Mouse (Mus musculus): ENCODE data around the gene Tmod1. TPM values are rescaled to one million over a fixed set of nuclear protein-coding genes. Genes with fewer than 3 reads are reported as not detected.

The Tmod1 gene
- polyA plus RNA-seq, 1 experiment from 2014 or later = 5.2 TPM

- Histone ChIP-seq H3K9ac (ENCODE audit: low read depth, low read length) (no peak overlapping the region), H3K4me3 (ENCODE audit: low read length) (no peak overlapping the region), H3K9me3 (ENCODE audit: control insufficient read depth, low read length) (no peaks in the 10 kb centered on the region), H3K4me1 (ENCODE audit: control insufficient read depth, insufficient read depth, low read length) (peaks cover 8% of the 10 kb centered on the region; the same call in 1 of the 2 replicates), H3K27me3 (ENCODE audit: control insufficient read depth, insufficient read depth, low read length) (no peaks in the 10 kb centered on the region), H3K4me2 (replicated peaks; ENCODE audit: low read depth, low read length) (no peak overlapping the region), H3K27ac (ENCODE audit: low read depth, low read length) (no peak overlapping the region), H3K36me3 (ENCODE audit: control insufficient read depth, insufficient read depth, low read length) (no peaks in the 10 kb centered on the region)
- WGBS = 64% methylated on average over 3 of the region's 3 CpGs
- ATAC-seq (ENCODE audit: low FRiP score, low TSS enrichment) = no peak
These were observed 26.2 kb downstream of the Tmod1 start for GRCm38 (mm10) chr4:46064961-46065360.

- peaks cover 8% of the 10 kb centered on the region; the same call in 1 of the 2 replicates for H3K4me1 ChIP-seq (ENCODE audit: control insufficient read depth, insufficient read depth, low read length)
- no peak overlapping the region for H3K4me3 ChIP-seq (ENCODE audit: low read length)
- no peak overlapping the region for H3K4me2 ChIP-seq (replicated peaks; ENCODE audit: low read depth, low read length)
- no peaks in the 10 kb centered on the region for H3K36me3 ChIP-seq (ENCODE audit: control insufficient read depth, insufficient read depth, low read length)
- no peaks in the 10 kb centered on the region for H3K9me3 ChIP-seq (ENCODE audit: control insufficient read depth, low read length)
- 57% methylated on average over 8 of the region's 8 CpGs for WGBS
- H3K27ac ChIP-seq (ENCODE audit: low read depth, low read length) = no peak overlapping the region
- no peak overlapping the region for H3K9ac ChIP-seq (ENCODE audit: low read depth, low read length)
- no peak for ATAC-seq (ENCODE audit: low FRiP score, low TSS enrichment)
- H3K27me3 ChIP-seq (ENCODE audit: control insufficient read depth, insufficient read depth, low read length) = no peaks in the 10 kb centered on the region
These were observed 27.1 kb downstream of the Tmod1 start for GRCm38 (mm10) chr4:46065695-46066340.

GRCm38 (mm10) chr4:46068060-46068459 lies 29.3 kb downstream of the Tmod1 start:
- peaks cover 8% of the 10 kb centered on the region; the same call in 1 of the 2 replicates for H3K4me1 ChIP-seq (ENCODE audit: control insufficient read depth, insufficient read depth, low read length)
- H3K9ac ChIP-seq (ENCODE audit: low read depth, low read length) = no peak overlapping the region
- ATAC-seq (ENCODE audit: low FRiP score, low TSS enrichment) = no peak
- no peaks in the 10 kb centered on the region for H3K36me3 ChIP-seq (ENCODE audit: control insufficient read depth, insufficient read depth, low read length)
- no peak overlapping the region for H3K27ac ChIP-seq (ENCODE audit: low read depth, low read length)
- 61% methylated on average over 3 of the region's 3 CpGs for WGBS
- H3K9me3 ChIP-seq (ENCODE audit: control insufficient read depth, low read length) = no peaks in the 10 kb centered on the region
- no peak overlapping the region for H3K4me2 ChIP-seq (replicated peaks; ENCODE audit: low read depth, low read length)
- no peak overlapping the region for H3K4me3 ChIP-seq (ENCODE audit: low read length)
- H3K27me3 ChIP-seq (ENCODE audit: control insufficient read depth, insufficient read depth, low read length) = no peaks in the 10 kb centered on the region

GRCm38 (mm10) chr4:46068573-46068972 lies 29.8 kb downstream of the Tmod1 start:
- Histone ChIP-seq H3K4me1 (ENCODE audit: control insufficient read depth, insufficient read depth, low read length) (peaks cover 8% of the 10 kb centered on the region; the same call in 1 of the 2 replicates), H3K27ac (ENCODE audit: low read depth, low read length) (no peak overlapping the region), H3K4me3 (ENCODE audit: low read length) (no peak overlapping the region), H3K27me3 (ENCODE audit: control insufficient read depth, insufficient read depth, low read length) (no peaks in the 10 kb centered on the region), H3K9ac (ENCODE audit: low read depth, low read length) (no peak overlapping the region), H3K9me3 (ENCODE audit: control insufficient read depth, low read length) (no peaks in the 10 kb centered on the region), H3K36me3 (ENCODE audit: control insufficient read depth, insufficient read depth, low read length) (no peaks in the 10 kb centered on the region), H3K4me2 (replicated peaks; ENCODE audit: low read depth, low read length) (no peak overlapping the region)
- no peak for ATAC-seq (ENCODE audit: low FRiP score, low TSS enrichment)
- WGBS = 36% methylated on average over 1 of the region's 1 CpGs

- H3K4me1 ChIP-seq (ENCODE audit: control insufficient read depth, insufficient read depth, low read length) = no peaks in the 10 kb centered on the region
- H3K27me3 ChIP-seq (ENCODE audit: control insufficient read depth, insufficient read depth, low read length) = no peaks in the 10 kb centered on the region
- H3K9ac ChIP-seq (ENCODE audit: low read depth, low read length) = no peak overlapping the region
- no peaks in the 10 kb centered on the region for H3K9me3 ChIP-seq (ENCODE audit: control insufficient read depth, low read length)
- H3K36me3 ChIP-seq (ENCODE audit: control insufficient read depth, insufficient read depth, low read length) = no peaks in the 10 kb centered on the region
- H3K4me3 ChIP-seq (ENCODE audit: low read length) = no peak overlapping the region
- ATAC-seq (ENCODE audit: low FRiP score, low TSS enrichment) = peak; percentile 83
- peak overlapping the region; percentile 13; the same call in 1 of the 2 replicates for H3K27ac ChIP-seq (ENCODE audit: low read depth, low read length)
- no peak overlapping the region for H3K4me2 ChIP-seq (replicated peaks; ENCODE audit: low read depth, low read length)
- WGBS = 44% methylated on average over 6 of the region's 6 CpGs
These were observed 31.2 kb downstream of the Tmod1 start for GRCm38 (mm10) chr4:46069851-46070482.

GRCm38 (mm10) chr4:46072631-46073030 lies 33.9 kb downstream of the Tmod1 start:
- WGBS = 88% methylated on average over 6 of the region's 6 CpGs
- no peak overlapping the region for H3K27ac ChIP-seq (ENCODE audit: low read depth, low read length)
- no peak overlapping the region for H3K4me3 ChIP-seq (ENCODE audit: low read length)
- no peak overlapping the region for H3K9ac ChIP-seq (ENCODE audit: low read depth, low read length)
- H3K9me3 ChIP-seq (ENCODE audit: control insufficient read depth, low read length) = no peaks in the 10 kb centered on the region
- ATAC-seq (ENCODE audit: low FRiP score, low TSS enrichment) = no peak
- H3K4me1 ChIP-seq (ENCODE audit: control insufficient read depth, insufficient read depth, low read length) = peaks cover 5% of the 10 kb centered on the region; the same call in 1 of the 2 replicates
- H3K27me3 ChIP-seq (ENCODE audit: control insufficient read depth, insufficient read depth, low read length) = no peaks in the 10 kb centered on the region; the same call in 1 of the 2 replicates
- no peaks in the 10 kb centered on the region for H3K36me3 ChIP-seq (ENCODE audit: control insufficient read depth, insufficient read depth, low read length)
- no peak overlapping the region for H3K4me2 ChIP-seq (replicated peaks; ENCODE audit: low read depth, low read length)

- no peaks in the 10 kb centered on the region for H3K36me3 ChIP-seq (ENCODE audit: control insufficient read depth, insufficient read depth, low read length)
- no peak overlapping the region for H3K9ac ChIP-seq (ENCODE audit: low read depth, low read length)
- no peaks in the 10 kb centered on the region for H3K9me3 ChIP-seq (ENCODE audit: control insufficient read depth, low read length)
- 63% methylated on average over 4 of the region's 4 CpGs for WGBS
- no peak overlapping the region for H3K4me2 ChIP-seq (replicated peaks; ENCODE audit: low read depth, low read length)
- no peak overlapping the region for H3K4me3 ChIP-seq (ENCODE audit: low read length)
- no peak for ATAC-seq (ENCODE audit: low FRiP score, low TSS enrichment)
- no peaks in the 10 kb centered on the region; the same call in 1 of the 2 replicates for H3K27me3 ChIP-seq (ENCODE audit: control insufficient read depth, insufficient read depth, low read length)
- peaks cover 5% of the 10 kb centered on the region; the same call in 1 of the 2 replicates for H3K4me1 ChIP-seq (ENCODE audit: control insufficient read depth, insufficient read depth, low read length)
- no peak overlapping the region for H3K27ac ChIP-seq (ENCODE audit: low read depth, low read length)
These were observed 35.0 kb downstream of the Tmod1 start for GRCm38 (mm10) chr4:46073736-46074135.

GRCm38 (mm10) chr4:46075664-46076063 lies 36.9 kb downstream of the Tmod1 start:
- no peak overlapping the region for H3K27ac ChIP-seq (ENCODE audit: low read depth, low read length)
- no peak overlapping the region for H3K4me2 ChIP-seq (replicated peaks; ENCODE audit: low read depth, low read length)
- peaks cover 5% of the 10 kb centered on the region; the same call in 1 of the 2 replicates for H3K4me1 ChIP-seq (ENCODE audit: control insufficient read depth, insufficient read depth, low read length)
- no peak for ATAC-seq (ENCODE audit: low FRiP score, low TSS enrichment)
- H3K27me3 ChIP-seq (ENCODE audit: control insufficient read depth, insufficient read depth, low read length) = no peaks in the 10 kb centered on the region; the same call in 1 of the 2 replicates
- H3K9ac ChIP-seq (ENCODE audit: low read depth, low read length) = no peak overlapping the region
- WGBS = 80% methylated on average over 3 of the region's 3 CpGs
- H3K9me3 ChIP-seq (ENCODE audit: control insufficient read depth, low read length) = no peaks in the 10 kb centered on the region
- no peaks in the 10 kb centered on the region for H3K36me3 ChIP-seq (ENCODE audit: control insufficient read depth, insufficient read depth, low read length)
- no peak overlapping the region for H3K4me3 ChIP-seq (ENCODE audit: low read length)

GRCm38 (mm10) chr4:46076892-46077291 lies 38.2 kb downstream of the Tmod1 start:
- Histone ChIP-seq H3K36me3 (ENCODE audit: control insufficient read depth, insufficient read depth, low read length) (no peaks in the 10 kb centered on the region), H3K9ac (ENCODE audit: low read depth, low read length) (no peak overlapping the region), H3K27ac (ENCODE audit: low read depth, low read length) (no peak overlapping the region), H3K4me1 (ENCODE audit: control insufficient read depth, insufficient read depth, low read length) (peaks cover 5% of the 10 kb centered on the region; the same call in 1 of the 2 replicates), H3K4me3 (ENCODE audit: low read length) (no peak overlapping the region), H3K4me2 (replicated peaks; ENCODE audit: low read depth, low read length) (no peak overlapping the region), H3K27me3 (ENCODE audit: control insufficient read depth, insufficient read depth, low read length) (no peaks in the 10 kb centered on the region; the same call in 1 of the 2 replicates), H3K9me3 (ENCODE audit: control insufficient read depth, low read length) (no peaks in the 10 kb centered on the region)
- WGBS = 62% methylated on average over 2 of the region's 2 CpGs
- no peak for ATAC-seq (ENCODE audit: low FRiP score, low TSS enrichment)

All from kidney, embryonic 14.5 days (tissue).